Mouse (Mus musculus) small intestine, adult 2 months (tissue): ENCODE data around the gene Akap5. TPM values are rescaled to one million over a fixed set of nuclear protein-coding genes. Genes with fewer than 3 reads are reported as not detected.
A peak's percentile ranks its signal among the peaks of the same experiment; 100 is the strongest.

Experiments used
- H3K27ac ChIP-seq: fragments of 200-500 bp; 2 replicates; pipeline ENCODE4 v1.5.1; 2012; ENCODE audit warnings: low read depth, low read length, control low read depth, inconsistent platforms; ENCODE audit not compliant: insufficient read depth
- H3K27me3 ChIP-seq: fragments of 200-500 bp; 2 replicates; pipeline ENCODE4 v1.6.1; 2012; ENCODE audit warnings: mild to moderate bottlenecking, moderate library complexity, low read length, inconsistent platforms; ENCODE audit not compliant: control insufficient read depth, insufficient read depth
- H3K36me3 ChIP-seq: fragments of 200-500 bp; 2 replicates; pipeline ENCODE4 v1.6.1; 2012; ENCODE audit warnings: mild to moderate bottlenecking, low read length, control low read depth, inconsistent platforms; ENCODE audit not compliant: control insufficient read depth, insufficient read depth
- H3K4me1 ChIP-seq: fragments of 200-500 bp; 2 replicates; pipeline ENCODE4 v1.6.1; 2012; ENCODE audit warnings: low read length, inconsistent platforms, mixed read lengths; ENCODE audit not compliant: control insufficient read depth, insufficient read depth, insufficient read length
- H3K4me3 ChIP-seq: fragments of 200-500 bp; 2 replicates; pipeline ENCODE4 v1.5.1; 2012; ENCODE audit warnings: low read depth, mild to moderate bottlenecking, control low read depth, inconsistent platforms, low read length, moderate library complexity
- CTCF ChIP-seq: fragments of 200-500 bp; IDR thresholded peaks from 2 replicates; pipeline ENCODE4 v1.5.1; 2012; ENCODE audit warnings: low read depth, mild to moderate bottlenecking, control low read depth, inconsistent platforms, low read length, moderate library complexity, mixed read lengths; ENCODE audit not compliant: insufficient replicate concordance, insufficient read length; ENCODE audit errors: extremely low read depth
- POLR2A ChIP-seq: fragments of 200-500 bp; IDR thresholded peaks from 2 replicates; pipeline ENCODE4 v1.6.1; 2012; ENCODE audit warnings: low read depth, mild to moderate bottlenecking, control low read depth, inconsistent platforms, low read length, moderate library complexity
- WGBS: fragments of 180-500 bp; shearing (Covaris S2); methylation state at CpG from one replicate; pipeline ENCODE4 v1.1.7; 2018; 5-methylcytosine and 5-hydroxymethylcytosine counted together
- polyA plus RNA-seq: library from polyadenylated mRNA; depleted of rRNA; stranded (reverse); fragments of >200 nt; gene quantifications from 2 replicates; pipeline ENCODE4 v1.2.3, GENCODE M21; 2012; rRNA removed

Gene Akap5
- polyA plus RNA-seq, result 0.04 TPM in 1 of 2 replicates, not detected in the other

DNA sequence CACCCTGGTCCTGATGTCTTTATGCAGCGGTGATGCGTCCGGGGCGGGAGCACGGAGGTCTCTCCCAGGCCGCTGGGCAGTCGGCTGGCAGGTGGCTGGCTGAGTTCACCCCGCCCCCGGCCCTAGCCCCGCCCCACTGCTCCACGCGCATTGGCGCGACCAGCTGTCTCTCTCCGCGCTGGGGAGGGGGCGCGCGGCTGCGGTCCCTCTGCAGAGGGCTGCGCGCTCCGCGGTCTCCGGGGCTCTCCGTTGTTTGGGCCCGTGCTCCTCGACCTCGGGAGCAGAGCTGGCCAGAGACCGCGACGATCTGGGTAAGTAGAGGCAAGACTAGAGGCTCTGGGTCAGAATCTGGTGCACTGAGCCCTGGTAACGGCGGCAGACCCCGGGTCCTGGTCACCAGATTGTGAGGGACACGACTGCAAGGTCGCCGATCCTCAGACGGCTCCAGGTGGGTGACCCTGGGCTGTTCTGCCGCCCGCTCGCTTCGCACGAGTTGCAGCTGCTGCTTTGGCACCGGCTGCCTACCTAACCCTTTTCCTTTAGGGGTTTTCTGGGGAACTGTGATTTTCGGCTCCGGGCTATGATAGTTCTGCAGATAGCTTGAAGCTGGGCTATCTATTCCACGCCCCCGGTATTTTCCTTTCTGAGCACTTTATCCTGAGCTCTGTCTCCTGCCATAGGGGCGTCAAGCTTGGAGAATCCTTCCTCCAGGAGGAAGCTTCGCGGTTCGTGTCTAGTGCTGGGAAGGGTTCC is at the start of gene Akap5:
Gene Akap5, plus strand, starts transcription at position 213 of the 753 bp plus-strand sequence.
- 5% methylated on average over 53 of the region's 53 CpGs for WGBS
- TF ChIP-seq POLR2A (0 out of 2 replicates have a peak, but pooled peaks have one; percentile 13), CTCF (no peak)
- Histone ChIP-seq H3K27ac (no peak within 1 kb of the TSS), H3K27me3 (0 out of 2 replicates have a peak, but pooled peaks cover 3% of the 10 kb centered on the region), H3K4me1 (no peaks in the 10 kb centered on the region), H3K36me3 (peaks cover 2% of the 10 kb centered on the region; the same call in 1 of the 2 replicates), H3K4me3 (peak within 1 kb of the TSS; percentile 65)

DNA sequence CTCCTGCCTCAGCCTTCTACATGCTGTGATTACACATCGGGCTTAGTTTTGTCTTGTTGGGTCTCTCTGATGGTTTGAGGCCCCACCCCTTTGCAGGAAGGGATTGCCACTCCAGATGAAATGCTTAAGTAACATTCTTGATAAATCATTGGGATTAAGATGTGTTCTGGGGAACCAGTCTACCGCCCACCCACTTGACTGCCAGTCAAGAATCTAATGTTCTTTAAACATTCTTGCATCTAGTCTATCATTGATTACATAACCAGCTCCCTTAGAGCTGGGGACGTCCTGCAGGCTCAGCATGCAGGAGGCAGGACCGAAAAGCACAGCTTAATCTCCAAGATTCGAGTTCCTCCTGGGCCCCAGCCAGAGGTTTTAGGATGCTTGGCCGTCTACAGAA is 46.5 kb upstream of the Akap5 start:
- 70% methylated on average over 6 of the region's 6 CpGs for WGBS
- Histone ChIP-seq H3K4me1 (peaks cover 12% of the 10 kb centered on the region; the same call in 1 of the 2 replicates), H3K36me3 (peaks cover 6% of the 10 kb centered on the region; the same call in 1 of the 2 replicates), H3K4me3 (no peak overlapping the region), H3K27ac (no peak overlapping the region), H3K27me3 (no peaks in the 10 kb centered on the region)
- TF ChIP-seq POLR2A (no peak), CTCF (no peak)

DNA sequence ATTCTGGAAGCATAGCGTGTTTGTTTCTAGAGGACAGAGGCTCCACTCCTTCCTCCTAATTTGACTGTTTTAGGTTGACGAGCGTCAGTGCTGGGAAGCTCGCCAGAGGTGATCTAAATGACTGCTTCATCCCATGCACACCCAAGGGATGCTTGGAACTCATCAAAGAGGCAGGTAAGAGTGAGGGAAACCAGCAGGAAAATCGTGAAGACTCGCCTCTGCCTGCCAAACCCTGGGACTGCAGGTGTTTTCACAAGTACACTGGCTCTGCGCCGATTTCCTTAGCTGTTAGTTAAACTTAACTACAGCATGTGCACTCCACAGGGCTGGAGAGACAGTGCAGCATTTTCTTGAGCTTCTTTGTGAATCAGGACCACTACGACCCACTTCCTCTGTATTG is 44.1 kb upstream of the Akap5 start:
- no peaks in the 10 kb centered on the region for H3K27me3 ChIP-seq
- peaks cover 13% of the 10 kb centered on the region for H3K36me3 ChIP-seq
- TF ChIP-seq CTCF (no peak), POLR2A (no peak)
- peaks cover 10% of the 10 kb centered on the region; the same call in 1 of the 2 replicates for H3K4me1 ChIP-seq
- 83% methylated on average over 9 of the region's 9 CpGs for WGBS
- H3K27ac ChIP-seq, result no peak overlapping the region
- H3K4me3 ChIP-seq, result no peak overlapping the region

DNA sequence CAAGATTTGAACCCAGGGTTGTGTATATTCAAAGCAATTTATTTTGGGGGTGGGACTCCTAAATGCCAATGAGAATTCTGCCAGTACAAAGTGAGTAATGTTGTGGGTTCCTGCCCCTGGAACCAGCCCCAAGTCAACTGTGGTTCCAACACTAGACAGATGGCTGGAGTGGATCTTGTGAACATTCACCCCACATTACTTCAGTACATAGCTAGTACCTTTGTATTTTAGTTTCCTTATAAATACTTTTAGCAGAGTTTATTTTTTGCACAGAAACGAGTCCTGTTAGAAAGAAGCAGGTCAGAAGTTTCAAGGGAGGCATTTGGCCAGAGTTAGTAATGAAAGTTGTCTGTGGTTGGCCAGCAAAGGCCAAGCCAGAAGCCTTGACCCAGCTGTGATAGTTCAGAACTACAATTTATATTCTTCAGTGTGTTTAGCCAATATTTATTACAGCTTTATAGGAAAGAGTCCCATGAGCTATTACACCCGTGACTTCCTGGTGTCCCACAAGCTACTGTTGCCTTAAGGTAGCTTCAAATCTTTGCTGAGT is 43.5 kb upstream of the Akap5 start:
- no peaks in the 10 kb centered on the region for H3K27me3 ChIP-seq
- H3K27ac ChIP-seq, result no peak overlapping the region
- WGBS, result 73% methylated on average over 2 of the region's 2 CpGs
- H3K4me1 ChIP-seq, result peaks cover 8% of the 10 kb centered on the region; the same call in 1 of the 2 replicates
- peaks cover 15% of the 10 kb centered on the region for H3K36me3 ChIP-seq
- H3K4me3 ChIP-seq, result no peak overlapping the region
- TF ChIP-seq POLR2A, result no peak
- TF ChIP-seq CTCF, result no peak

DNA sequence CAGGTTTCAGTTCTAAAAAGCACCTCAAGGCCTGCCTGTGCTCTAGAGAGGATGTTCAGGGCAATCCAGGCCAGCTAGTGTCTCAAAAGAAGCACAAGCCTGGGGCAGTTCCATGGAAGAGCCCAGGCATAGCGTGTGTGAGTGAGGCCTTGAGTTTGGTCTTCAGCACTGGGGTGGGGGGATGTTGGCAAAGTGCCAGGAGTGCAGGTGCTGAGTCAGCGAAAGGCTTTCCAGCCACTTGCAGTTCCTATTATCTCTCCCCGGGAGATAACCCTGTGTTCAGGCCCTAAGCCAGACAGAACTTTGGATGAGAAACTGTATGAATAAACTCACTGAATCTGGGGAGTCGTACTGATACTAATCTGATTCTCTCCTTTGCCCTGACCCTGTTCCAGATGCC is 42.6 kb upstream of the Akap5 start:
- WGBS, result 39% methylated on average over 4 of the region's 4 CpGs
- no peak overlapping the region for H3K27ac ChIP-seq
- peaks cover 15% of the 10 kb centered on the region for H3K36me3 ChIP-seq

DNA sequence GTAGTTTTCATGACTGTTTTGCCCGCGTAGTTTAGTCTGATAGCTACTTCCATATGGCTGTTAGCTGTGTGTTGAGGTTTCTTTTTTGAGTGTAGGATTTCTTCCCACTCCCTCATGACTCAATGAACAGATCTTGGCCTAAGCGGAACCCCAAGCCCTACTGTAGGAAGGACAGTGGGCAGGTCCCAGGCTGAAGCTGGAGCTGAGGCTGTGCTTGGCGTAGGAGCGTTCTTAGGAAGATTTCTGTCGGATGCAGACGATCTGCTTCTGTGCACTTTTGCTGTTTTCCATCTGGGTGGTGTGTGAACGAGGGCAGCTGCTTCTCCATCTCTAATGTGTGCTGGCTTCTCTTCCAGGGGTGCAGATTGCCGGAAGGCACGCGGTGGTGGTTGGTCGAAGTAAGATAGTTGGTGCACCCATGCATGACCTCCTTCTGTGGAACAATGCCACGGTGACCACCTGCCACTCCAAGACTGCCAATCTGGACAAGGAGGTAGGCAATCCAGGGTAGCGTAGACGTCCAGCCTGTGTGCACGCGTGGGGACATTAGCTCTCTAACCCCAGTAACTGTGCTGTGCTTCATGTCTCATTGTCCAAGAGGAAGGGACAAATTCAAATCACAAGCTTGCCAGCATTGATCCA is 42.0 kb upstream of the Akap5 start:
- H3K36me3 ChIP-seq, result peaks cover 15% of the 10 kb centered on the region
- no peak overlapping the region for H3K27ac ChIP-seq
- H3K27me3 ChIP-seq, result no peaks in the 10 kb centered on the region
- H3K4me3 ChIP-seq, result no peak overlapping the region
- TF ChIP-seq POLR2A, result no peak
- no peak for TF ChIP-seq CTCF
- 90% methylated on average over 17 of the region's 17 CpGs for WGBS
- peaks cover 5% of the 10 kb centered on the region; the same call in 1 of the 2 replicates for H3K4me1 ChIP-seq

More for the DNA sequence above, 42.6 kb upstream of the Akap5 start:
- Histone ChIP-seq H3K4me1 (peaks cover 5% of the 10 kb centered on the region; the same call in 1 of the 2 replicates), H3K27me3 (no peaks in the 10 kb centered on the region), H3K4me3 (no peak overlapping the region)
- no peak for TF ChIP-seq CTCF
- no peak for TF ChIP-seq POLR2A

DNA sequence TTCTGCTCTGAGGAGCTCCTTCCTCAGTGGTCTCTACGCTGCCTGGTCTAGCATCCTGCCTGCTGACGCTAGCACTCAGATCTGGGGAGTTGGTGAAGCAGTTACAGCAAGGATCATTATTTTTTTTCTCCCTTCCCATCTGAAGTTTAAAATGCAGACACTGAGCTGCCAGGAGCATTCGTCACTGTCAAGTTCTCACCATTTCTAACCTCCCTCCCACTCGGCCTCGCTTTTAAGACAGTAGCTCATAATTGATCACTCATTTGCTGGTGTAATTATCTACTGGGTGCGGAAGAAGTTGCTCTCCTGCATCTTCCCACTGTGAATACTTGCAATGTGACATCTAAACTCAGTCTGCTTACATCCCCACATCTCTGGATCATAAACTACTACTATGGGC is 39.3 kb upstream of the Akap5 start:
- Histone ChIP-seq H3K4me3 (no peak overlapping the region), H3K4me1 (peaks cover 5% of the 10 kb centered on the region; the same call in 1 of the 2 replicates), H3K27me3 (no peaks in the 10 kb centered on the region), H3K27ac (no peak overlapping the region), H3K36me3 (peaks cover 28% of the 10 kb centered on the region)
- 90% methylated on average over 6 of the region's 6 CpGs for WGBS
- TF ChIP-seq POLR2A, result no peak
- no peak for TF ChIP-seq CTCF
